Mouse (Mus musculus) urinary bladder, postnatal 25 days (tissue): ENCODE data around the gene 5530401A14Rik.

Source experiments
- DNase-seq: peaks from one replicate; pipeline ENCODE4 v3.0.0; 2022; ENCODE audit warnings: low spot score

The 5530401A14Rik gene

DNA sequence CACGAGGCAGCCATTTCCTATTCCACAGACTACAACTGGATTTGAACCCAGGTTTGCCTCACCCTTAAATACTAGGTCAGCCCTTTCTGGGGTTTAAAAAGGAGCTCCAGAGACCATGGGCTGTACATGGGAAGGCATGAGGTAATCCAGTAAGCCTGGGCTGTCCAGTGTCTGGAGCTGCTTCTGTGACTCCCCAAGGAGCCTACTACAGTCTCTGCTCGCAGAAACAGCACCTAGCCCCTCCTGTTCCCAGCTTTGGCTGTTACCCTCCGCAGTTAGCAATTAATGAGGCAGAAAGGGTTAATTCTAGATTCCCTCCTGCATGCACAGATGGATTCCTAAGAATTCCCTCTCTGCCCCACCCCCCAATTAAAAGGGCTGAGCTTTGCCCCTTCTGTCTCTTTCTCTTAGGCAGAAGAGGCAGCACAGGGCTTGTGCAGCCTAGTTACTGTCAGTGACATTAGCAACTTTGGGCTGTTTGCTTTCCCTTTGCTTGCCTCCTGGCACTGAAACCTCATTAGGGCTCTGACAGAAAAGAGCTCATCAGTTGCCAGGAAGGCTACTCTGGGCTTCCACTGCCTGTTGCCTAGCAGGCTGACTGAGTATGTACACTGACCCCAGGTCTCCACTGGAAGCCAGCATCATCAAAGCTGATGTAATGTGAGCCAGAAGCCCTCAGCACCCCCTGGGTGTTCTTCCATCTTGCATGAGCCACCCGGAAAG is at the start of gene 5530401A14Rik:
Gene 5530401A14Rik (plus strand): TSS at position 424 of the 723 bp plus-strand sequence.
- DNase-seq = no peak

DNA sequence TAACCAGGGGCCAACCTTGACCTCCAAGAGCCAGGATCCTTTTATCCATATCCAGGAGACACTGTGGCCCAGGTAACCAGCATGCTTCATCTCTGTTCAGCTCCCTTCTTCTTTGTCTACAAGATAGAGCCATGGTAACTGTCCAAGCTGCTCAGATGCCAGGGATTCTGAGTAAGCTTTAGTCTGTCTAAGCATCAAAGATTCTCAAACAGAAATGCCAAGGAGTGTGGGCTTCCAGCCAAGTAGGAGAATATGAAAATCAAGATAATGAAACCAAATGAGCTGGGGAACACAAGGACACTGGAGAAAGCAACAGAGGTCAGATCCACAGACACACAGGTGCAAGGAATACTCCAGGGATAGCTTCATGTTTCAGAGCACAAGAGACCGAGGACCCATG is 45.7 kb upstream of the 5530401A14Rik start:
- no peak for DNase-seq

DNA sequence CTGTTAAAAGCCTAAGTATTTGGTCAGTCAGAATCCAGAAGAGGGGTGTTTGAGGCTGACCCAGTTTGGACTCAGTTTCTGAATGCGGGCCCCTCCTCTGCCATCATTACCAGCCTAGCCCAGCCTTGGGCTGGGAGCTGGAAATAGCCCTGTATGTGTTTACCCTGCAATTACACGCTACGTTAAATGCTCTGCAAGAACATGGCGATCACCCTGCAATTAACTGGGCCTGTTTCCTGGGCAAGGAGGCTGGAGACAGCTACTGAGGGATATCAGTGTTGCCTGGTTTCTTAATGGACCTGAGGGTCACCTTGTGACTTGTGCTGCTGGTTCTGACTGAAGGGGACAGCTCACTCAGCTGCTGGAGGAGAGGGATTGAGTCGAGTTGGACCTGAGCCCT is 43.9 kb upstream of the 5530401A14Rik start:
- no peak for DNase-seq

DNA sequence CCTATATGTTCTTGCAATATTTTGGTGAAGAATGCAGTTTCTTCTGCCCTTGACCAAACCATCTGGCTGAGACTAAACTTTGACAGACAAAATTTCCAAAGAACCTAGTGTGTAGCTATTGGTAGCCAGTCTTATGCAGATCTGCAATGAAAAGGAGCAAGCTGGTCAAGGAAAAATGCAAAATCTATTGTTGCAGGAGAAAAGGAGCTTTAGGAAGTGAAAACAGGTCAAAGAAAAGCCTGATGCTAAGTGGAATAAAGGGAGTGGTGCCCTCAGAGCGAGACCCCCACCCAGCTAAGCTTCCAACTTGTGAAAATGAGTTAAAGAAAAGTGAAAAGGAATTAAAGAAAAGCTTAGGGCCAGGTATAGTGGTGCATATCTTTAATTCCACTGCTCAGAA is 28.1 kb upstream of the 5530401A14Rik start:
- DNase-seq = no peak

DNA sequence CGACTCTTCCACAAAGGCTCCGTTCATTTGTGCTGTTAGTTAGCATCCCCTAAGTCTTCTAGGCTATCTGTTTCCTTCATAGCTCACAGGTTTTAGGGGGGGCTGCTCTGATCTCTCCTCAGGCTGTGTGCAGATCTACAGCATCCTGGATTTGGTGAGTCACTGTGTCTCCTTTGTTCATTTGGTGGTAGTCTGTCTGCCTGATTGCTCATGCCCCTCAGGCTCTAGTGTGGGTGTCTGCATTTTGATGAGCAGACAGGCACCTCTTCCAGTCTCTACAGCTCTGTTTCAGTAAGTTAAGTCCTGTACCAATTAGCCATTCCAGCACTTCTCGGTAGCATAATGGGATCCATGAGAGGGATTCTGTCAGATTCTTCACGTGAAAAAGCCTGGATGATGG is 22.0 kb upstream of the 5530401A14Rik start:
- DNase-seq = no peak

DNA sequence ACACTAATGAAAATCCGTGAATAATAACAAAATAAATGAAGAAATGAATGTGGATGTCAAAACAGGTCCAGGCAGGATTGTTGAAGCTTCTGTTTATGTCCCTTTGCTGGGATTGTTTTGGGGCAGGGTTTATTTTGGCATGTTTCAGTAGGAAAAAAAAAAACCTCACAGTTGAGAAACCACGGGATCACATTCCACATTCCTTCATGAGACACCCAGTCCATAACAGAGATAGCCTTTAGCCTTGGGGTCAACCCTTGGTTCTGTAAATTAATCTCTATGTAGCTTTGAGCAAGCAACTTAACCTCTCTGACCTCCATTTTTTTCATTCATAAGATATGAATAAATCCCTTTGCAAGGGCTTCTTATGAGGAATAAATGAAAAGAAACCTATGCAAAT is 19.5 kb upstream of the 5530401A14Rik start:
- no peak for DNase-seq

DNA sequence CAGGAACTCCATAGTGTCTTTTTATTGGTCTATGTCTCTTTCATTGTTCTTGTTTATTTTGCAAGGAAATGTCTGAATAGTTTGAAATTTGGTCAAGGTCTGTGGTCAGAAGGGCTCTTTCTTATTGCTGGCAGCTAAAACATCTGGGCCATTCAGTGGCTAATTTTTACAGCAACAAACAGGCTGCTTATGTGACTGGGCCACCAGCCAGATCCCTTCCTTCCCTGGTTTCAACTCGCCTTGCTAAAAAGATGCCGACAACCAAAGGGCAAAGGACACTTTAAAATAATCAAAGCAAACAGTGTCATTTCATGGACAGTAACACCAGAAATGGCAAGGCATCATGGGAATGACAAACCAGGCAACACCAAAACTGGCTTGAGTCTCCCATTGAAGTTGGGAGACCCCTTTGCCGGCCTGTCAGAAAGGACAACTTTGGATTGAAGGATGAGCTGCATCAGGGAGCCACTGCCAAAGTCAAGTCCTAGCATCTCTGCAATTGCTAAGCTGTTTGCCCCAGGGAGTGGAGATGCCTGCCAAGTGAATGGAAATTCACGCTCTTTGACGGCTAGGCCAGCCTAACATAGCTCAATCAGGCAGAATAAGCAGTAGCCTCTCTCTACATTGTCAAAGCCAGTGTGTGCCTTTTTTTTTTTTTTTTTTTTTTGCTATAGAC is 15.3 kb upstream of the 5530401A14Rik start:
- no peak for DNase-seq

DNA sequence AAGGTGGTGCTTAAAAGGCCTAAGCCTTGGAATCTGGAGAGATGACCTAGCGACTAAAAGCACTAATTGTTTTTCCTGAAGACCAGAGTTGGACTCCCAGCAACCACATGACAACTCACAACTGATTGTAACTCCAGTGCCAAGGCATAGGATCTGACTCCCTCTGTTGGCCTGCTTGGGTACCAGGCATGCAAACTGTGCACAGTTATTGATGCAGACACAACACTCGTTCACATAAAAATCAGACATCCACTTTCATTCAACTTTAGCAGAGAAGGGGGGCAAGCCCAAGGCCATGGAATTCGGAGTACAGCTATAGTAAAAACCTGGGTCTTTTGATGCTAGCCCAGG is 14.8 kb upstream of the 5530401A14Rik start:
- no peak for DNase-seq

DNA sequence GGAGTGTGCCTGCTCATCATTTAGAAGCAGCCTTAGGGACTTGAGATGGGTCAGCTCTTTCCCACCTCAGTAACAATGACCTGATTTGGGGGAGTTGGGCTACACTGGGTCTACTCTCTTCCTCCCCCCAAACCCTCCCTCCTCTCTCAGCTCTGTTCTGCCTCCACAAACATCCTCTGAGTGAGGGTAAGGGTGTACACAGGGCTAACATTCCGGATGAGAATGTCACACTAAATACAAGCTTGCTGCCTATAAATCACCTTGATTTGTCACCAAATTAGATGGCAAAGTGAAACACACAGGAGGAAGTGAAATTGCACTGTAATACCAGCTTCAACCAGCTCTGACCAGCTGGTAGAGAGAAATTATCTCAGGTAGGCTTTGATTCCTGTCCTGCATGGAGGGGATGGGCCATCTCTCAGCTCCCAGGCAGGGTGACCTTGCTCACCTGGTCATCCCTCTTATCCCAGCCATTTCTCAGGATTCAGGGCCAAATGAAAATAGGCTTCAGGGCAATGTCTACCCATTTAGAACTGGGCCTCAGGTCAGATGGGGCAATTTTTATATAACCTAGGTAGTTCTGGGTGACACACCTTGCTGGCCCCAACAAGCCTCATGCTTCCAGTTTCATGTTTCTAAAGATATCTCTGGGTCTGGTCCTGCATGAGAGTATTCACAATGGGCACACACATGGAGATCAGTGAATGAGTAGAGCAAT is 12.5 kb upstream of the 5530401A14Rik start:
- DNase-seq = no peak

DNA sequence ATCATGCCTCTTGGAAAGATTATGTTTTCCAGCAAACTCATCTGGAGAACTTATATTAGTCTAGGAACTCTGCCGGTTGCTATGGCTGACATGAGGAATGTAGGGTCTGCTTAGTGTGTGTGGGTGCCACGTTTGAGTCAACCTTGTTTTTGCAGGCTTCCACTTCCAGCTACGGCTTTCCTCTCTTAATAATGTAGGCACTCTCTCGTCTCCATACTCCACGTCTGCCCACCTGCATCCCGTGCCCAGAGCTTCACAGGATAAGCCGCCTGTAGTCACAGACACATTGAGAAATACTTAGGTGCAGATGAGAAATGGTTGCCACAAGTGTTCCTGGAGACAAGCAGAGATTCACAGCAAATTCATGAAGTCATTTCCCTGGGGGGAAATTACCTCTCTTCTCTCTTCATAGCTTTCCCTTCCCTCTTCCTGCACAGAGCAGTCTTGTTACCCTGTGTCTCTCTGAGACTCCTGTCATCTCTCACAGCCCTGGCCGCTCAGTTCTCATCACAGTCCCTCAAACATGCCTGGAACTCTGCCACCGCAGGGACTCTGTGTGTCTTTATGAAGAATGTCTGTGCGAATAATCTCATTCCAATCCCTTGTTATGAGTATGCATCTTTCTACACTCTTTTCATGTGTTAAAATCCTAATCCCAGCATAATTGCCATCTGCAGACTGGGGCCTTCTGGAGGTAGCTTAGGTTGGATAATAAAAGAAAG is 5.3 kb downstream of the 5530401A14Rik start:
- no peak for DNase-seq

DNA sequence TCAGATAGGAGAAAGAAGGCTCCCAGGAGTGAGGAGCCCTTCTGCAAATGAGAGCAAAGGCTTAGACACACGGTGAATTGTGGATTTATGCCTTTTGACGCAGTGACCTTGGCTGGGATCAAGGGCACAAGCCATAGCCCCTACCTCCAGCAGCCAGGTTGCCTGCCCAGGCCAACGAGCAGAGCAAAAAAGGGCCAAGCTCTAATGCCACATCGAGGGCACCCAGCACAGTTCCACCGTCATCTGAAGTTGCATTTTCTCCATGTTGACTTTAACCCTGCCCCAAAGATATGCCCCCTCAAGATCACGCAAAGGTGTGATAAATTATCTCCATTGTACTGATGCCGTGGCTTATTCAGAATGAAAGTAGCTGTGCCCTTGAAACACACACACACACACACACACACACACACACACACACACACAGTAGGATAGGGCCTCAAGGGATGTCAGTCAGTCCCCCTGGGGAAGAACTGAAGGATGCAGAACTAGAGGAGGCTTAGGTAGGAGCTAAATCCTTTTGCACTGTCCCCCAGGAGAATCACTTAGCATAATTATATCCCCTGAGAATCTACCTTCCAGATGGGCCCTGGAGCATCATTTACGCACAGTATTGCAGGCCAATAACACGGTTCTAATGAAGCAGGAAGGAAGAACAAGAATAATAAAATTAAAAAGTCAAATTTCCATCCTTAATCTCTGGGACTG is 11.2 kb downstream of the 5530401A14Rik start:
- no peak for DNase-seq

DNA sequence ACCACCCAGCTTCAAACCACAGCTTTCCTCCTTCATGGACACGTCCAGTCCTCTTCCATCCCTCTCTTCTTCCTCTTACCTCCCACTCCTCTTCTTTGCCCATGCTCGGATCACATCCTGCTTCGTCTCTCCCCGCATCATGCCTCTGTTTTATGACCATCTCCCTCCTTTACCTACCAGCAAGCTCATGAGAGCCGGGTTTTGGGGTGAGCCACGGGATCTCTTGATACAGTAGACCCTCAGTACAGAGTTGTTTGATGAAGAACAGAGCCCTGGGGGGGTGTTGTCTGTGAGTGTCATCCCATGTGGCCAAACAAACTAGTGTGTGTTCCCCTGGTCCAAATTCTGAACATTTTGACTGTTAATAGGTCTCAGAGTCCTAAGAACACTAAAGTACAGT is 36.0 kb downstream of the 5530401A14Rik start:
- no peak for DNase-seq

DNA sequence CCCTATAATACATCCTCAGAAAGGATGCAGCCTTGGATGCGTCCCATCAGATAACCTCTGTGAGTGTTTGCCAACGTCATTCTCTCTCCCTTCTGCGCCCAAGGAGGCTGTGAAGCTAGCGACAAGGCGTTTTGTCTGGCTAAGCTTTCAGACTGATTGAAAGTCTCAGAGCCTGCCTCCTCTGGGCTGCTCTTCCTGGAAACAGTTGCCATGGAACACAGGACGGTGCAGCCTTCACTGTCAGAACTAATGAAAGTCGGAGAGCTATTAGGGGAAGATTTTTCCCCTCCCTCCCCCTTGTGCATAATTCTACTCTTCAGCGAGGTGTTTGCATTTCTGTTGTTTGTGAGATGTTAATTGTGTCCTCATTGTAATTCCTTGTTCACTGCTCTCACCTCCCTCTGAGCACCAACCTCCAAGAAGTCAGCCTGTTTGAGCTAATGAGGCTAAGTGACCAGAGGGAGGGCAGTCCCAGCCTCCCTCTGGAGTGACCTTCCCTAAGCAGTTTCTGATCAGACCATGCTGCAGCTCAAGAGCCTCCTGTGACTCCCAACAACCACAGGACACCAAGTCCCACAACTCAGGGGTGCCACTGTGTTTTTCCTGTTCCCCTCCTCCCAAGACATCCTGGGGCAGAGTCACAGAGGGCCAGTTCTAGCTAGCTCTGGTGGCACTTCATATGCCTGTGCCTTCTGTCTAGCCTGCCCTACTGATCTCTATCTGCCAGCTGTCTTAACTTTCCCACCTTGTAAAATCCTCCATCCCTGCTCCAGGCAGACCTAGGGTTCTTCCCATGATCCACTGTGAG is 37.3 kb downstream of the 5530401A14Rik start:
- DNase-seq = no peak

DNA sequence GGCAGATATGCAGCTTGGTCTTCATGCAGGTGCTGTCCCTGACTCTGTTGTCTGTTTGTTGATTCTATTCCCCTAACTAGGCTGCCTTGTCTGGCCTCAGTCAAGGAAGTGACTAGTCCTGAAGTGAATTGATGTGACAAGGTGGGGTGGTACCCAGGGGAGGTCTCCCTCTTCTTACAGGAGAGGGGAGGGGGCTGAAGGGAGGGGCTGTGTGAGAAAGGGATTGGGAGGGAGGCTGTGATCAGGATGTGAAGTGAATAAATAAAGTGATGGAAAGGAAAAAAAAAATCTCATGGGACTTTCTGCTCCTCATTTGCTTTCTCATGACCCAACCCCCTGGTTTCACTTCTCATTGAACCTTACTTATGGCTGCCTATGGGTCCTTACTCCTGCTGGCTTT is 41.8 kb downstream of the 5530401A14Rik start:
- no peak for DNase-seq

DNA sequence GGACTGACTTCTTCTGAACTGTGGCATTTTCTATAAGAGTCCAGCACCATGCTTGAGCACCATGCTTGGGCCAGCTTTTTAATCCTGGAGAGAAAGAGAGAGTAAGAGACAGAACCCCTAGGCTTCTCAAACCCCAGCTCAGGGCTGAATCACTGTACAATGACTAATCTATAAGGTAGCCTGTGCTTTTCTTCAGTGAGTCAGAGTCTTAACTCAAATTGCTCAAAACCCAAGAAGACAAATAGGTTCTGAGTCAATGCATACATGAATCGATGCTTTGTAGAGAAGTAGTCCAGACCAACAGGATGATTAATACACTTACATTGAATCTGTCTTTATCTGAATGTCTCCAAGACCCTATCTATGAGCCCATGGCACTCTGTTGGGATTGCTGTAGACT is 48.3 kb downstream of the 5530401A14Rik start:
- DNase-seq = no peak

DNA sequence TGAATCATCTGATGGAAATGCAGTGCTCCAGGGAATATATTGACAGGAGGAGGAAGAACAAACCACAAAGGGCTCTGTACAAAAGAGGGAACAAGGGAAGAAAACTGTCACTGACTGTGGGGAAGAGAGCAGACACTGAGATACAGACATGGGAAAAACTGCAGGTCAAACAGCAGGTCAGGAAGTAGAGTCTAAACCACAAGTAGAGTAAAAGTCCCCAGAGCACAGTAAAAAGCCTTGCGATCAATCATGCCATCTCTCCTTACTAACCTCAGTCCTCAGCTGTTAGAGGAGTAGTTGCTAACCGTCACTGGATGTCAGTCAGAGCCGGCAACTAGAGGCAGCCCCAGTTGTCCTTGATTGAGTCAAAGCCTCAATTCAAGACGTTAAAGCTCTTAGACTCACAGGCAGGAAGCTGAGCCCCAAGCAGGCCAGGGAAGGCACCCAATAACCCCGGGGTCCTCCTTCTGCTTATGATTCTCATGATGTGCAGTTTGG is 49.0 kb downstream of the 5530401A14Rik start:
- DNase-seq = no peak

DNA sequence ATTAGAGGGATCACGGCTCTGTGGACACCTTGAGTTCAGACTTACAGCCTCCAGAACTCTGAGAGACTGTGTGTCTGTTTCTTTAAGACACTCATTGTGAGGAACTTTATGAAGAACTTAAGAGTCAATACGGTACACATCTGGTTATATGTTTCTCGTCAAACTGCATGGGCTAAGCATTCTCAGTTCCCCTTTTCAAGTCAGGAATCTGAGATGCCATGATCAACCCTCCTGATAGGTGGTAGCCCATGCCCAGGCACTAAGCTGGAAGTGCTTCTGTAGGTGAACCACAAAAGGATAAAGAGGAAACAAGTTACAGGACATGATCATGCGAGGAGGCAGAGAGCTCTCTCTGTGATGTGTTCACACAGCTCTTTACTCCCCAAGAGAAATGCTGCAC is 52.6 kb downstream of the 5530401A14Rik start:
- DNase-seq = no peak

DNA sequence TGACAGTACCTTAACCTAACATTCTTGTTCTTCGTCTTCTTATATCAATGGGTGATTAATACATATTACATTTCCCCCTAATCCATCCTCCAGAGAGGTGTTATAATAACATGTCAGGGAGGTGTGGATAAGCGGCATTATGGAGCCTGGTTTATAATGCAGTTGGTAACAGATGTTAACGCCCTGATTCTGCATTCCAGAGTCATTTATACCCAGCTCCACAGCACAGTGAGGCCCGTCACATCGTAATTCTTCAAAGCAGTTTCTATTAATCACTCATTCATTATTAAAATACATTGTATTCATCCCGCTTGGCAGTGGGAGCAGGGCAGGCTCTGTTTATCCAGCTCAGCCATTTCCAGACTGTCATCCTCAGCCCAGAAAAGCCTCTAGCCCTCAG is 55.0 kb downstream of the 5530401A14Rik start:
- DNase-seq = no peak

DNA sequence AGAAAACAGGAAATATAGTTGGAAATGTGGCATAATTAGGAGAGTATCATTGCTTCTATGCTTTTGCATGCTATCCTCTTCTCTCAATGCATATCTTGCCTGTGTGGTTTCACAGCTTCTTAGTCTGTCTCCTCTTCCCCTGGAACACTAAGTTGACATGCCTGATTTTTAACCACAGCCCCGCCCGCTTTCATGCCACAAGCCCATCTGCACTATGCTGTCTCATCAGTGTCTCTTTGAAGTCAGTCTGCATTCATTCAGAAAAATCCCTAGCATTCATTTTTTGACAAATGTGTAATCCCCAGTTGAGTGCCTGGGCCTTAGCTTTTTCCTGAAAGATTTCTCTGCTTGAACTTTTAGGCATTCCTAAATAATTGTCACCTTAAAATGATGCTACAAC is 62.6 kb downstream of the 5530401A14Rik start:
- no peak for DNase-seq

DNA sequence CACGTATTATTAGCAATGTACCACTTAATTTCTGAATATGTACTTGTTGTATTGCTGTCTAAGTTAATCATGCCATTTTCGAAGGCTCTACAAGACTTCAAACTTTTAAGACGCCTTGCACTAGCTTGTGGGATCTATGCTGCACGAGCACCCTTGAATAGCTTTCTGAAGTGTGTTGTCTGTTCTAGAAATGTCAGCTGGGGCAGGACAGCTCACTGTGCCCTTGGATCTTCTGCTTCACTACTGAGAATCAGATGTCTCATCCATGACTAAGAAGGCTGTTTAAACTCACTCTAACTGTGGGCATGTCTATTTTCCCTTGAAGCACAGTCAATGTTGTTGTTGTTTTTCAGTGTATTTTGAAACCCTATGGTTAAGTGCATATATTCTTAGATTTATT is 63.2 kb downstream of the 5530401A14Rik start:
- DNase-seq = no peak

DNA sequence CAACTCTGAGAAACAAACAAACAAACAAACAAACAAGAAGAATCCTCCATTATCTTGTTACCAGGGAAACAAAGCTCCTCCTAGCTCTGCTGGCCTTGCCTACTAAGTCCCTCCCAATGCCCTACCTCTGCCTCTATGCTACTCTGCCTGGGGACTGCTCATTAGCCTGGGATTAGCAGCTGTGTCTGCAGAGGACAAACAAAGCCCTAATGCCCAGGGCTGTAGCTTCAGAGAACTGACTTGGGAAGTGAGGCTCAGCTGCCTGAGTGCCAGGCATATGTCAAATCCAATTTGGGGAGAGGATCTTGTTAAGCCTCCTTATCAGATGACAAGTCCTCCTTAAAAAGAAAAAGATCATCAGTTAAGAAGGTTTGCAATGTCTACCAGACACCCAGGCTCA is 65.9 kb downstream of the 5530401A14Rik start:
- no peak for DNase-seq
